Mouse (Mus musculus) lung, adult 2 months (tissue): ENCODE data around the gene Ccdc144b.

Experiments used
- CTCF ChIP-seq: fragments of 200-500 bp; IDR thresholded peaks from 2 replicates; pipeline ENCODE4 v1.5.1; 2011; ENCODE audit warnings: mild to moderate bottlenecking, low read length, control low read depth; ENCODE audit not compliant: insufficient read depth
- POLR2A ChIP-seq: fragments of 200-500 bp; IDR thresholded peaks from 2 replicates; pipeline ENCODE4 v1.6.1; 2011; ENCODE audit warnings: low read depth, mild to moderate bottlenecking, control low read depth, low read length, borderline replicate concordance; ENCODE audit errors: extremely low read depth

- TF ChIP-seq POLR2A (no peak), CTCF (no peak)
Observed at GRCm38 (mm10) chr3:36065166-36065565, 11.8 kb upstream of the Ccdc144b start.
